Comparison of ENCODE assay signal across 24 mouse cellular contexts in the genomic region with DNA sequence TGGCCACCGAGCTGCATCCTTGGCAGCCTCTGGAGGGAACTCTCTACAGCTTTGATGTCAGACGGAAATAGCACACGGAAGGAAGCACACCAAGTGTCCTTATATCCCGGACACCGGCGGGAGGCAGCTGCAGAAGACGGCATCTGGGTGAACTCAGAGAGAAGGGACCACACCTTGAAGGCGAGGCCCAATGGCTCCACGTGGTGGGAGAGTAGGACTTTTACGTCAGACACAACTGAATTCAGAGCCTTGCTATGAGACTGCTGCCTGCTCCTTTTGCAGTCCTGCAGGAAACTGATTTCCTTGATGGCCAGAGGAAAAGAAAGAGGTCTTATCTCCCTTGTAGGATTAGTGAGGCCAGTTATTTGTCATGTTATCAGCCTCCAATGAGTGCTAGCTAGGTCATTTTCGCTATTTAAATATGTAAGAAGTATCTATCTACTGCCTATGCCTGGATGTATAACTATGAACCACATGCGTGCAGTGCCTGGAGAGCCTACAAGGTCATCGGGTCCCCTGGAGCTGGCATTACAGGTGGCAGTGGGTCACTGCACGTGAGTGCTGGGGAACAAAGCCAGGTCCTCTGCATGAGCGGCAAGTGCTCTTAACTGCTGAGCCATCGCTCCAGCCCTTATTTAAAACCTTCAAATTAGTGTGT. TPM values are rescaled to one million over a fixed set of nuclear protein-coding genes. Genes with fewer than 3 reads are reported as not detected.
DNase-seq lines count a peak whose midpoint lies in the region; ATAC-seq and TF ChIP-seq lines count a peak whose summit lies in the region.
"Had no signal": no experiment of that assay in that cellular context is flagged by ENCODE, and none has a peak within 500 bp of the region (broad histone marks: within the 10 kb centered on the region; RNA-seq: fewer than 3 reads in every experiment).

No protein-coding gene starts in this region.

- H3K4me2 ChIP-seq in embryonic facial prominence, embryonic 15.5 days (replicated peaks) = no peak overlapping the region
- no peak overlapping the region for H3K4me2 ChIP-seq in intestine, postnatal 0 days (replicated peaks; ENCODE audit: low read depth)
- H3K4me2 ChIP-seq in stomach, embryonic 14.5 days (replicated peaks; ENCODE audit: low read depth, low read length) = no peak overlapping the region
- H3K4me2 ChIP-seq in forebrain, embryonic 11.5 days (ENCODE audit: low read depth, low read length, severe bottlenecking) = no peak overlapping the region
- H3K4me2 ChIP-seq: embryonic facial prominence, embryonic 12.5 days; forebrain, embryonic 15.5 days; heart, embryonic 12.5 days; hindbrain, embryonic 14.5 days had no signal

- H3K4me3 ChIP-seq in embryonic facial prominence, embryonic 15.5 days (replicated peaks) = no peak overlapping the region
- H3K4me3 ChIP-seq in intestine, postnatal 0 days (ENCODE audit: low read depth, low read length) = no peak overlapping the region
- no peak overlapping the region for H3K4me3 ChIP-seq in stomach, embryonic 14.5 days (ENCODE audit: low read depth, low read length)
- no peak overlapping the region for H3K4me3 ChIP-seq in forebrain, embryonic 11.5 days (ENCODE audit: low read depth, low read length)
- H3K4me3 ChIP-seq: embryonic facial prominence, embryonic 12.5 days; erythroblast, embryonic 14.5 days; forebrain, embryonic 10.5 days; forebrain, embryonic 15.5 days; heart, adult 2 months; heart, embryonic 12.5 days; hindbrain, embryonic 10.5 days had no signal

- H3K36me3 ChIP-seq in embryonic facial prominence, embryonic 15.5 days = 0 out of 2 replicates have a peak, but pooled peaks cover 5% of the 10 kb centered on the region
- no peaks in the 10 kb centered on the region; the same call in none of the 2 replicates for H3K36me3 ChIP-seq in intestine, postnatal 0 days (ENCODE audit: control insufficient read depth, insufficient read depth)
- H3K36me3 ChIP-seq in stomach, embryonic 14.5 days (ENCODE audit: control insufficient read depth, insufficient read depth, low read length) = 0 out of 2 replicates have a peak, but pooled peaks cover 3% of the 10 kb centered on the region
- no peaks in the 10 kb centered on the region; the same call in 1 of the 2 replicates for H3K36me3 ChIP-seq in forebrain, embryonic 11.5 days (ENCODE audit: control insufficient read depth, insufficient read depth, low read length)
- H3K36me3 ChIP-seq: forebrain, embryonic 15.5 days had no signal

- ATAC-seq in embryonic facial prominence, embryonic 15.5 days (ENCODE audit: insufficient number of reproducible peaks, low FRiP score, low TSS enrichment, low read depth) = no peak
- peak; percentile 32; the same call in 1 of the 2 replicates for ATAC-seq in intestine, postnatal 0 days
- ATAC-seq in stomach, embryonic 14.5 days (ENCODE audit: insufficient number of reproducible peaks, insufficient read depth, low FRiP score, low read depth) = peak; percentile 65; the same call in 1 of the 2 replicates
- no peak for ATAC-seq in forebrain, embryonic 11.5 days (replicated peaks; ENCODE audit: low FRiP score)
- ATAC-seq: CD4-positive, CD25-positive, alpha-beta regulatory T cell, adult 4 months; forebrain, embryonic 15.5 days had no signal

- WGBS in embryonic facial prominence, embryonic 15.5 days = 75% methylated on average over 16 of the region's 16 CpGs
- WGBS in intestine, postnatal 0 days = 46% methylated on average over 16 of the region's 16 CpGs
- WGBS in stomach, embryonic 14.5 days = 68% methylated on average over 16 of the region's 16 CpGs
- 92% methylated on average over 16 of the region's 16 CpGs for WGBS in forebrain, embryonic 11.5 days

- TF ChIP-seq CTCF in intestine, postnatal 0 days (IDR thresholded peaks at IDR 0.05; ENCODE audit: low read depth) = no peak

- H3K27me3 ChIP-seq in embryonic facial prominence, embryonic 15.5 days = no peaks in the 10 kb centered on the region
- no peaks in the 10 kb centered on the region for H3K27me3 ChIP-seq in intestine, postnatal 0 days (replicated peaks; ENCODE audit: control insufficient read depth, insufficient read depth, low read length)
- H3K27me3 ChIP-seq in stomach, embryonic 14.5 days (ENCODE audit: control insufficient read depth, insufficient read depth, low read length) = no peaks in the 10 kb centered on the region
- no peaks in the 10 kb centered on the region for H3K27me3 ChIP-seq in forebrain, embryonic 11.5 days (ENCODE audit: control insufficient read depth, insufficient read depth, low read length)
- H3K27me3 ChIP-seq: embryonic facial prominence, embryonic 12.5 days; forebrain, embryonic 15.5 days; heart, embryonic 12.5 days had no signal

- no peak overlapping the region for H3K9ac ChIP-seq in embryonic facial prominence, embryonic 15.5 days
- H3K9ac ChIP-seq in intestine, postnatal 0 days (ENCODE audit: low read depth, low read length) = no peak overlapping the region
- no peak overlapping the region for H3K9ac ChIP-seq in stomach, embryonic 14.5 days (replicated peaks; ENCODE audit: low read depth, low read length)
- no peak overlapping the region for H3K9ac ChIP-seq in forebrain, embryonic 11.5 days (ENCODE audit: low read length)
- H3K9ac ChIP-seq: embryonic facial prominence, embryonic 12.5 days; forebrain, embryonic 15.5 days; heart, embryonic 12.5 days; hindbrain, embryonic 14.5 days had no signal

- no peaks in the 10 kb centered on the region for H3K9me3 ChIP-seq in embryonic facial prominence, embryonic 15.5 days (replicated peaks)
- H3K9me3 ChIP-seq in intestine, postnatal 0 days (ENCODE audit: control insufficient read depth) = no peaks in the 10 kb centered on the region
- no peaks in the 10 kb centered on the region for H3K9me3 ChIP-seq in stomach, embryonic 14.5 days (ENCODE audit: control insufficient read depth, low read depth, low read length)
- H3K9me3 ChIP-seq in forebrain, embryonic 11.5 days (ENCODE audit: control insufficient read depth, low read length) = no peaks in the 10 kb centered on the region
- H3K9me3 ChIP-seq: embryonic facial prominence, embryonic 12.5 days; forebrain, embryonic 10.5 days; forebrain, embryonic 15.5 days; G1E; heart, embryonic 12.5 days had no signal

- peaks cover 28% of the 10 kb centered on the region; the same call in 1 of the 2 replicates for H3K4me1 ChIP-seq in embryonic facial prominence, embryonic 15.5 days
- peaks cover 4% of the 10 kb centered on the region; the same call in 1 of the 2 replicates for H3K4me1 ChIP-seq in intestine, postnatal 0 days (replicated peaks; ENCODE audit: control insufficient read depth, insufficient read depth, low read length)
- no peaks in the 10 kb centered on the region for H3K4me1 ChIP-seq in stomach, embryonic 14.5 days (ENCODE audit: control insufficient read depth, insufficient read depth, low read length)
- H3K4me1 ChIP-seq in forebrain, embryonic 11.5 days (replicated peaks; ENCODE audit: control insufficient read depth, insufficient read depth, low read length) = no peaks in the 10 kb centered on the region
- H3K4me1 ChIP-seq: forebrain, embryonic 15.5 days; hindbrain, embryonic 10.5 days had no signal

- H3K27ac ChIP-seq in embryonic facial prominence, embryonic 15.5 days (replicated peaks) = peak overlapping the region; percentile 30; the same call in 1 of the 2 replicates
- no peak overlapping the region for H3K27ac ChIP-seq in intestine, postnatal 0 days (ENCODE audit: low read depth, low read length)
- H3K27ac ChIP-seq in stomach, embryonic 14.5 days (ENCODE audit: low read length) = no peak overlapping the region
- H3K27ac ChIP-seq in forebrain, embryonic 11.5 days (ENCODE audit: low read depth, low read length) = no peak overlapping the region
- H3K27ac ChIP-seq: forebrain, embryonic 15.5 days; heart, adult 2 months; hindbrain, embryonic 10.5 days; hindbrain, embryonic 14.5 days had no signal

- peak; percentile 39 for DNase-seq in A20 (ENCODE audit: low read depth, low spot score)
- no peak for DNase-seq in frontal cortex, postnatal 10 days (ENCODE audit: low spot score in 2 of 2)
- DNase-seq in spleen, postnatal 4 days (ENCODE audit: low spot score in 2 of 2) = no peak
- no peak for DNase-seq in right cerebral cortex, postnatal 25 days
- no peak for DNase-seq in forebrain, embryonic 11.5 days (ENCODE audit: low spot score)
- DNase-seq: adrenal gland, postnatal 10 days; cerebellum, adult 11 months; cerebellum, adult 8-10 months; cerebellum, postnatal 14 days; embryo, embryonic 11 days; gastrocnemius, postnatal 14 days; heart, adult 2 months had no signal

RNA-seq across cellular contexts. Expression of a gene that starts 28.7 kb away (rescaled TPM):
- 141 and 143 TPM in 2 replicates for polyA plus RNA-seq in embryonic facial prominence, embryonic 15.5 days (2015; fragmentation: Nextera tagmentation; extraction: Ambion mirVana)
- 31.1 and 33.0 TPM in 2 replicates for polyA plus RNA-seq in intestine, postnatal 0 days (2015; fragmentation: Nextera tagmentation; extraction: Ambion mirVana)
- polyA plus RNA-seq in stomach, embryonic 14.5 days (2014; fragmentation: Nextera tagmentation; extraction: Ambion mirVana) = 82.0 and 84.9 TPM in 2 replicates
- 72.0 and 73.1 TPM in 2 replicates for polyA plus RNA-seq in forebrain, embryonic 11.5 days (2014; fragmentation: Nextera tagmentation; extraction: Ambion mirVana)

RNA-seq across cellular contexts. Expression of a gene that starts 39.2 kb away (rescaled TPM):
- polyA plus RNA-seq in embryonic facial prominence, embryonic 15.5 days (2015; fragmentation: Nextera tagmentation; extraction: Ambion mirVana) = 51.9 and 54.7 TPM in 2 replicates
- polyA plus RNA-seq in intestine, postnatal 0 days (2015; fragmentation: Nextera tagmentation; extraction: Ambion mirVana) = 42.6 and 43.8 TPM in 2 replicates
- 56.5 and 58.4 TPM in 2 replicates for polyA plus RNA-seq in stomach, embryonic 14.5 days (2014; fragmentation: Nextera tagmentation; extraction: Ambion mirVana)
- 79.0 and 84.6 TPM in 2 replicates for polyA plus RNA-seq in forebrain, embryonic 11.5 days (2014; fragmentation: Nextera tagmentation; extraction: Ambion mirVana)

Comparison
In these comparisons a context has a peak if more than half of its experiments do, and no peak if none do; other contexts are left out.
1. ATAC-seq: peak in intestine, postnatal 0 days (single experiment) and stomach, embryonic 14.5 days (single experiment); none in embryonic facial prominence, embryonic 15.5 days (single experiment) and forebrain, embryonic 11.5 days (single experiment).